Mouse (Mus musculus): Measurements from ENCODE around the gene Il20rb. TPM values are rescaled to one million over a fixed set of nuclear protein-coding genes. Genes with fewer than 3 reads are reported as not detected.

Il20rb gene
- total and polyA plus RNA-seq, 2 experiments from 2014 or later: 2.3 to 2.4 TPM

DNA sequence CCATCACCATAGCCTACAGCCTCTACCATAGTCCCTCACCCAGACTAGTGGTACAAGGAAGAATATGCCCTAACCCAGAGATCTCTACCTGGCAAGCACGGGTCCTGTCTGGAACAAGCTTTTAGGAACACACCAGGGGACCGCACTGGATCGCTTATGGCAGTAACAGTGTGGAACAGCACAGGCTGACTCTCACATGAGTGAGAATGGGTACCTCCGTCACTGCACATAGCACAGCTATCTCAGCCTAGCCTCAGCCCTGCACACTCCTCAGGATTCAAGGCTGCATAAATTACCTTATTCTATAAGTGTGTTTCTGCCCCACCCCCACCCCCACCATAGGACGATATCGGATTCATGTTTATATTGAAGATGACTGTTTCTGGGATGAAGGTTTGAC lies 70.3 kb downstream of the Il20rb start:
- no peak overlapping the region for H3K4me2 ChIP-seq (ENCODE audit: low read depth, low read length)
- no peak overlapping the region for H3K27ac ChIP-seq
- H3K9ac ChIP-seq (replicated peaks; ENCODE audit: low read length): no peak overlapping the region
- no peaks in the 10 kb centered on the region for H3K27me3 ChIP-seq (ENCODE audit: insufficient read depth, low read length)
- DNase-seq (ENCODE audit: low spot score): no peak
- ATAC-seq: no peak
- H3K9me3 ChIP-seq (ENCODE audit: low read length): no peaks in the 10 kb centered on the region
- no peaks in the 10 kb centered on the region for H3K36me3 ChIP-seq (ENCODE audit: insufficient read depth, low read length)
- WGBS: 61% methylated on average over 6 of the region's 6 CpGs
- TF ChIP-seq CTCF (IDR thresholded peaks at IDR 0.05; ENCODE audit: low read depth): no peak
- H3K4me1 ChIP-seq (ENCODE audit: insufficient read depth, low read length): peaks cover 2% of the 10 kb centered on the region; the same call in 1 of the 2 replicates
- H3K4me3 ChIP-seq (ENCODE audit: low read length): no peak overlapping the region

DNA sequence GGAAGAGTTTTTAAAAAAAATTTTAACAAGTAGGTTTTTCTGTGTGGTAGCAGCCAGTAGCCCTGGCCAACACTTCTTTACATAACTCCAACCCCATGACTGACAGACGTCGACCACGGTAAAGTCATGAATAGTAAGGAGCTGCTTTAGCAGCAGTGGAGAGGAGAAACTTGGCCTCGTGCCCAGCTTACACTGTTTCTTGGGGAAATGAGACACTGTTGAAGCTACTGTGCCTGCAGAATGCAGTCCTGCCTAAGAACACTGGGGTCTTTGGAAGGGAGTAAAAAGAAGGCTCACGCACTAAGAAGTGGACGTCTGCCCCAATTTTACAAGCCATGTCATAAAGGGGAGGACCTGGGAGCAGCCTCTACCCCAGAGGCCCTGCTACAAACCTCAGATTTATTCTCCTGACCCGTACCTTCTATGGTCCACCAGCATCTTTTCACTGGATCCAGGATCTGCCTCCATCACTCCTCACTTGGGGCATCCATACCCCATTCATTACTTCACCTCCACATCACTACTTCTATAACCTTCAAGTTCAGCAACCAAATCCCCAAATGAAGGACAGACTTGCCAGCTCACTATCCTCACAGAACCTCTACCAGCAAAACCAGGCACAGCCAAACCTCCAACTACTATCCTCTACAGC lies 71.1 kb downstream of the Il20rb start:
- Histone ChIP-seq H3K27ac (no peak overlapping the region), H3K9ac (replicated peaks; ENCODE audit: low read length) (no peak overlapping the region), H3K4me1 (ENCODE audit: insufficient read depth, low read length) (peaks cover 2% of the 10 kb centered on the region; the same call in 1 of the 2 replicates), H3K4me3 (ENCODE audit: low read length) (no peak overlapping the region), H3K9me3 (ENCODE audit: low read length) (no peaks in the 10 kb centered on the region), H3K27me3 (ENCODE audit: insufficient read depth, low read length) (no peaks in the 10 kb centered on the region), H3K36me3 (ENCODE audit: insufficient read depth, low read length) (no peaks in the 10 kb centered on the region), H3K4me2 (ENCODE audit: low read depth, low read length) (no peak overlapping the region)
- peak; percentile 78 for DNase-seq (ENCODE audit: low spot score)
- no peak for TF ChIP-seq CTCF (IDR thresholded peaks at IDR 0.05; ENCODE audit: low read depth)
- peak; percentile 51; the same call in 1 of the 2 replicates for ATAC-seq
- WGBS: 25% methylated on average over 7 of the region's 7 CpGs

Other genes with a start within 250 kb of the Il20rb start
- 8.7 and 10.6 TPM in 2 replicates for gene Nck1, start 59.3 kb upstream of the Il20rb start, total RNA-seq (2014; rRNA removed)
- gene Nck1, start 59.3 kb upstream of the Il20rb start, polyA plus RNA-seq (2015; fragmentation: Nextera tagmentation; extraction: Ambion mirVana): 38.3 and 42.5 TPM in 2 replicates
- 23.9 and 28.1 TPM in 2 replicates for gene Slc35g2, start 84.3 kb upstream of the Il20rb start, total RNA-seq (2014; rRNA removed)
- gene Slc35g2, start 84.3 kb upstream of the Il20rb start, polyA plus RNA-seq (2015; fragmentation: Nextera tagmentation; extraction: Ambion mirVana): 24.7 and 25.3 TPM in 2 replicates
- gene Stag1, start 111.0 kb upstream of the Il20rb start, total RNA-seq (2014; rRNA removed): 26.1 and 34.1 TPM in 2 replicates
- 33.9 and 38.2 TPM in 2 replicates for gene Stag1, start 111.0 kb upstream of the Il20rb start, polyA plus RNA-seq (2015; fragmentation: Nextera tagmentation; extraction: Ambion mirVana)